Mouse (Mus musculus) E14TG2a.4 (cell line): ENCODE measurements around the gene Myrip.

Experiments
- CTCF ChIP-seq: conservative IDR thresholded peaks from 2 replicates; pipeline ENCODE4 v1.5.1; 2014; ENCODE audit warnings: low read length
- NANOG ChIP-seq: IDR thresholded peaks from 2 replicates; pipeline ENCODE4 v1.6.1; 2014; ENCODE audit warnings: borderline replicate concordance, low read length, mixed read lengths

GRCm38 (mm10) chr9:120283556-120283955 lies 17.8 kb upstream of the Myrip start:
- TF ChIP-seq CTCF (no peak), NANOG (no peak)
